Mouse (Mus musculus): Measurements from ENCODE around the gene Rps23. TPM values are rescaled to one million over a fixed set of nuclear protein-coding genes. Genes with fewer than 3 reads are reported as not detected.
"Not testable (repeated sequence)": the region's sequence is repeated elsewhere in the genome, so short reads cannot be mapped to it uniquely, and the experiment has no call there.

Gene Rps23
- polyA plus RNA-seq, 1 experiment, result 1,862 TPM

GRCm38 (mm10) chr13:90926938-90927633, 4.3 kb downstream of the Rps23 start:
- TF ChIP-seq MYOD1 (IDR thresholded peaks at IDR 0.05; ENCODE audit: control insufficient read depth, insufficient read length, low read depth) (no peak), USF1 (IDR thresholded peaks at IDR 0.05; ENCODE audit: low read depth) (peak; percentile 24), CEBPB (IDR thresholded peaks at IDR 0.05; ENCODE audit: low read depth) (no peak), CTCF (IDR thresholded peaks at IDR 0.05; ENCODE audit: control insufficient read depth, insufficient read depth, insufficient read length) (no peak), MAX (IDR thresholded peaks at IDR 0.05) (no peak), FOSL1 (IDR thresholded peaks at IDR 0.05; ENCODE audit: insufficient read depth, low read length, poor library complexity, severe bottlenecking) (no peak)
- Histone ChIP-seq H3K27me3 (ENCODE audit: control insufficient read depth, insufficient read depth, insufficient read length) (no peaks in the 10 kb centered on the region), H3K79me2 (ENCODE audit: control insufficient read depth, insufficient read depth) (peaks cover 16% of the 10 kb centered on the region), H3K36me3 (ENCODE audit: control insufficient read depth, insufficient read depth) (peaks cover 14% of the 10 kb centered on the region), H3K4me3 (ENCODE audit: insufficient read depth, poor library complexity, severe bottlenecking) (no peak overlapping the region), H3ac (ENCODE audit: control insufficient read depth, insufficient read length, low read depth) (no peak overlapping the region), H3K79me3 (ENCODE audit: low read depth) (peaks cover 11% of the 10 kb centered on the region)

- Histone ChIP-seq H3K79me3 (ENCODE audit: low read depth) (peaks cover 10% of the 10 kb centered on the region), H3K36me3 (ENCODE audit: control insufficient read depth, insufficient read depth) (peaks cover 14% of the 10 kb centered on the region), H3K79me2 (ENCODE audit: control insufficient read depth, insufficient read depth) (peaks cover 13% of the 10 kb centered on the region)
- not testable (repeated sequence) for H3K27me3 ChIP-seq (ENCODE audit: control insufficient read depth, insufficient read depth, insufficient read length); H3ac ChIP-seq (ENCODE audit: control insufficient read depth, insufficient read length, low read depth); H3K4me3 ChIP-seq (ENCODE audit: insufficient read depth, poor library complexity, severe bottlenecking)
These were observed 5.5 kb downstream of the Rps23 start for GRCm38 (mm10) chr13:90928266-90928665.

- H3K4me3 ChIP-seq (ENCODE audit: insufficient read depth, poor library complexity, severe bottlenecking), result no peak overlapping the region
- no peaks in the 10 kb centered on the region for H3K27me3 ChIP-seq (ENCODE audit: control insufficient read depth, insufficient read depth, insufficient read length)
- no peak overlapping the region for H3ac ChIP-seq (ENCODE audit: control insufficient read depth, insufficient read length, low read depth)
- H3K79me2 ChIP-seq (ENCODE audit: control insufficient read depth, insufficient read depth), result no peaks in the 10 kb centered on the region
- H3K79me3 ChIP-seq (ENCODE audit: low read depth), result no peaks in the 10 kb centered on the region
- TF ChIP-seq CEBPB (IDR thresholded peaks at IDR 0.05; ENCODE audit: low read depth) (no peak), CTCF (IDR thresholded peaks at IDR 0.05; ENCODE audit: control insufficient read depth, insufficient read depth, insufficient read length) (no peak), FOSL1 (IDR thresholded peaks at IDR 0.05; ENCODE audit: insufficient read depth, low read length, poor library complexity, severe bottlenecking) (no peak), MAX (IDR thresholded peaks at IDR 0.05) (no peak), MYOD1 (IDR thresholded peaks at IDR 0.05; ENCODE audit: control insufficient read depth, insufficient read length, low read depth) (no peak), USF1 (IDR thresholded peaks at IDR 0.05; ENCODE audit: low read depth) (no peak), MYOG (IDR thresholded peaks at IDR 0.05; ENCODE audit: control insufficient read depth, extremely low read depth, insufficient read length) (no peak)
- peaks cover 10% of the 10 kb centered on the region for H3K36me3 ChIP-seq (ENCODE audit: control insufficient read depth, insufficient read depth)
These were observed 7.1 kb downstream of the Rps23 start for GRCm38 (mm10) chr13:90929847-90930246.

GRCm38 (mm10) chr13:90933256-90933655, 10.5 kb downstream of the Rps23 start:
- no peaks in the 10 kb centered on the region for H3K79me2 ChIP-seq (ENCODE audit: control insufficient read depth, insufficient read depth)
- no peaks in the 10 kb centered on the region for H3K36me3 ChIP-seq (ENCODE audit: control insufficient read depth, insufficient read depth)
- H3K79me3 ChIP-seq (ENCODE audit: low read depth), result no peaks in the 10 kb centered on the region
- TF ChIP-seq CTCF (IDR thresholded peaks at IDR 0.05; ENCODE audit: control insufficient read depth, insufficient read depth, insufficient read length) (no peak), MYOG (IDR thresholded peaks at IDR 0.05; ENCODE audit: control insufficient read depth, extremely low read depth, insufficient read length) (no peak), CEBPB (IDR thresholded peaks at IDR 0.05; ENCODE audit: low read depth) (peak; percentile 42)
- no peak overlapping the region for H3K4me3 ChIP-seq (ENCODE audit: insufficient read depth, poor library complexity, severe bottlenecking)
- no peaks in the 10 kb centered on the region for H3K27me3 ChIP-seq (ENCODE audit: control insufficient read depth, insufficient read depth, insufficient read length)
- no peak overlapping the region for H3ac ChIP-seq (ENCODE audit: control insufficient read depth, insufficient read length, low read depth)

- Histone ChIP-seq H3K79me3 (ENCODE audit: low read depth) (no peaks in the 10 kb centered on the region), H3K36me3 (ENCODE audit: control insufficient read depth, insufficient read depth) (no peaks in the 10 kb centered on the region), H3K27me3 (ENCODE audit: control insufficient read depth, insufficient read depth, insufficient read length) (no peaks in the 10 kb centered on the region), H3ac (ENCODE audit: control insufficient read depth, insufficient read length, low read depth) (no peak overlapping the region), H3K4me3 (ENCODE audit: insufficient read depth, poor library complexity, severe bottlenecking) (no peak overlapping the region), H3K79me2 (ENCODE audit: control insufficient read depth, insufficient read depth) (no peaks in the 10 kb centered on the region)
- no peak for TF ChIP-seq CTCF (IDR thresholded peaks at IDR 0.05; ENCODE audit: control insufficient read depth, insufficient read depth, insufficient read length)
- TF ChIP-seq FOSL1 (IDR thresholded peaks at IDR 0.05; ENCODE audit: insufficient read depth, low read length, poor library complexity, severe bottlenecking), result no peak
- TF ChIP-seq CEBPB (IDR thresholded peaks at IDR 0.05; ENCODE audit: low read depth), result no peak
- no peak for TF ChIP-seq MYOG (IDR thresholded peaks at IDR 0.05; ENCODE audit: control insufficient read depth, extremely low read depth, insufficient read length)
- TF ChIP-seq USF1 (IDR thresholded peaks at IDR 0.05; ENCODE audit: low read depth), result no peak
- TF ChIP-seq MYOD1 (IDR thresholded peaks at IDR 0.05; ENCODE audit: control insufficient read depth, insufficient read length, low read depth), result no peak
- no peak for TF ChIP-seq MAX (IDR thresholded peaks at IDR 0.05)
These were observed 13.1 kb downstream of the Rps23 start for GRCm38 (mm10) chr13:90935852-90936251.

GRCm38 (mm10) chr13:90939192-90939591, 16.4 kb downstream of the Rps23 start:
- Histone ChIP-seq H3K27me3 (ENCODE audit: control insufficient read depth, insufficient read depth, insufficient read length) (no peaks in the 10 kb centered on the region), H3K79me2 (ENCODE audit: control insufficient read depth, insufficient read depth) (no peaks in the 10 kb centered on the region), H3ac (ENCODE audit: control insufficient read depth, insufficient read length, low read depth) (no peak overlapping the region), H3K79me3 (ENCODE audit: low read depth) (no peaks in the 10 kb centered on the region), H3K4me3 (ENCODE audit: insufficient read depth, poor library complexity, severe bottlenecking) (no peak overlapping the region), H3K36me3 (ENCODE audit: control insufficient read depth, insufficient read depth) (no peaks in the 10 kb centered on the region)
- TF ChIP-seq MYOD1 (IDR thresholded peaks at IDR 0.05; ENCODE audit: control insufficient read depth, insufficient read length, low read depth) (no peak), CEBPB (IDR thresholded peaks at IDR 0.05; ENCODE audit: low read depth) (no peak), MYOG (IDR thresholded peaks at IDR 0.05; ENCODE audit: control insufficient read depth, extremely low read depth, insufficient read length) (no peak), FOSL1 (IDR thresholded peaks at IDR 0.05; ENCODE audit: insufficient read depth, low read length, poor library complexity, severe bottlenecking) (no peak), CTCF (IDR thresholded peaks at IDR 0.05; ENCODE audit: control insufficient read depth, insufficient read depth, insufficient read length) (no peak), MAX (IDR thresholded peaks at IDR 0.05) (no peak), USF1 (IDR thresholded peaks at IDR 0.05; ENCODE audit: low read depth) (no peak)

Measured in C2C12 (cell line).